Mouse (Mus musculus) lung, embryonic 14.5 days (tissue): Measurements from ENCODE around the gene Ice2. TPM values are rescaled to one million over a fixed set of nuclear protein-coding genes. Genes with fewer than 3 reads are reported as not detected.

ENCODE experiments used
- ATAC-seq: fragments of 200-750 bp; cut with Nextera tagmentation; 2 replicates; pipeline ENCODE4 v1.8.0; 2017; ENCODE audit warnings: mild to moderate bottlenecking, moderate TSS enrichment, moderate library complexity; ENCODE audit not compliant: insufficient read depth
- DNase-seq: peaks from one replicate; pipeline ENCODE4 v3.0.0-alpha.2; 2015
- H3K27ac ChIP-seq: fragments of 300-500 bp; sonication (generic); 2 replicates; pipeline ENCODE4 v1.5.1; 2014; ENCODE audit warnings: low read depth, mild to moderate bottlenecking, moderate library complexity
- H3K27me3 ChIP-seq: fragments of 300-500 bp; sonication (generic); 2 replicates; pipeline ENCODE4 v1.6.1; 2014; ENCODE audit warnings: low read length, control low read depth; ENCODE audit not compliant: insufficient read depth
- H3K36me3 ChIP-seq: fragments of 300-500 bp; sonication (generic); 2 replicates; pipeline ENCODE4 v1.6.1; 2014; ENCODE audit warnings: control low read depth; ENCODE audit not compliant: insufficient read depth
- H3K4me1 ChIP-seq: fragments of 300-500 bp; sonication (generic); 2 replicates; pipeline ENCODE4 v1.6.1; 2014; ENCODE audit warnings: antibody characterized with exemption, control low read depth; ENCODE audit not compliant: insufficient read depth
- H3K4me2 ChIP-seq: fragments of 300-500 bp; sonication (generic); 2 replicates; pipeline ENCODE4 v1.6.1; 2014; ENCODE audit warnings: mild to moderate bottlenecking
- H3K4me3 ChIP-seq: fragments of 300-500 bp; sonication (generic); 2 replicates; pipeline ENCODE4 v1.5.1; 2014; ENCODE audit warnings: low read depth, low read length
- H3K9ac ChIP-seq: fragments of 300-500 bp; sonication (generic); 2 replicates; pipeline ENCODE4 v1.6.1; 2014
- H3K9me3 ChIP-seq: fragments of 300-500 bp; sonication (generic); 2 replicates; pipeline ENCODE4 v1.6.1; 2016; ENCODE audit warnings: low read depth, low read length, control low read depth
- CTCF ChIP-seq: IDR thresholded peaks from 2 replicates; pipeline ENCODE4 v1.5.1; 2016; ENCODE audit warnings: antibody characterized with exemption, low read depth
- whole genome bisulfite sequencing: fragments of 180-500 bp; shearing (Covaris S2); extraction: QIAGEN DNeasy Blood & Tissue Kit; methylation state at CpG from one replicate; pipeline ENCODE4 v1.1.7; 2014; 5-methylcytosine and 5-hydroxymethylcytosine counted together
- polyA plus RNA-seq: library from polyadenylated mRNA; unstranded; fragments of >200 nt; fragmentation: Nextera tagmentation; extraction: Ambion mirVana; gene quantifications from 2 replicates; pipeline ENCODE4 v1.2.1, GENCODE M21; 2014

Ice2 gene
- polyA plus RNA-seq, 1 experiment from 2014 or later: 24.0 TPM

DNA sequence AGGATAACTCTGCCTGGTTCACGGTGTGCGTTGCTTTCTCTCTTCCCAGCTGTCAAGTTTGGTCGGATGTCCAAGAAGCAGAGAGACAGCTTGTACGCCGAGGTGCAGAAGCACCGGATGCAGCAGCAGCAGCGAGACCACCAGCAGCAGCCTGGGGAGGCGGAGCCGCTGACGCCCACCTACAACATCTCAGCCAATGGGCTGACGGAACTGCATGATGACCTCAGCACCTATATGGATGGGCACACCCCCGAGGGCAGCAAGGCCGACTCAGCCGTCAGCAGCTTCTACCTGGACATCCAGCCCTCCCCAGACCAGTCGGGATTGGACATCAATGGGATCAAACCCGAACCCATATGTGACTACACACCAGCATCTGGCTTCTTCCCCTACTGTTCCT, 33.6 kb upstream of the Ice2 start:
- 52% methylated on average over 16 of the region's 16 CpGs for WGBS
- no peak overlapping the region for H3K4me2 ChIP-seq

DNA sequence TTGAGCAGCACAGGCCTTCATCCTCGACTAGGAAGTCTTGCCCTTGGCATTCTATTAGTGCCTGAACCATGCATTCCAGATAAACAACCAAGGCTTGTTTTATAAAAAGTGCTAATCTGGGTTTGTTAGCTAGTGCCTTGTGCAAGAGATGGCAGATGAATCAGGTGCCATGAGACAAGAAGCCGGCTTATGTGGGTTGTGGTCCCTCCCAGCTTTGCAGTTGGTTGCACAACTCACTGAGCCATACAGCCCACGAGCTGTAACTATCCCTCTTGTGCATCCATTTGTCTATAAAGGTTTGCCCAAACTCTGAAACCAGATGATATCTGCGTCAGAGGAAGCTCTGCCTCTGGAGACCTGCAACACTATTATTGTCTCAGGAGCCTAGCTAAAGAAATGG, 30.7 kb upstream of the Ice2 start:
- Histone ChIP-seq H3K4me3 (no peak overlapping the region), H3K27ac (no peak overlapping the region), H3K9ac (no peak overlapping the region), H3K9me3 (no peaks in the 10 kb centered on the region), H3K4me2 (no peak overlapping the region), H3K36me3 (no peaks in the 10 kb centered on the region), H3K27me3 (no peaks in the 10 kb centered on the region), H3K4me1 (no peaks in the 10 kb centered on the region)
- 61% methylated on average over 4 of the region's 4 CpGs for WGBS
- DNase-seq (no peak), ATAC-seq (no peak)
- TF ChIP-seq CTCF: no peak

More for the DNA sequence above, 33.6 kb upstream of the Ice2 start:
- H3K36me3 ChIP-seq: no peaks in the 10 kb centered on the region
- H3K27ac ChIP-seq: no peak overlapping the region
- no peak for TF ChIP-seq CTCF
- H3K9ac ChIP-seq: no peak overlapping the region
- H3K9me3 ChIP-seq: no peaks in the 10 kb centered on the region
- ATAC-seq (no peak), DNase-seq (peak; percentile 14)
- H3K4me1 ChIP-seq: no peaks in the 10 kb centered on the region
- H3K27me3 ChIP-seq: no peaks in the 10 kb centered on the region
- no peak overlapping the region for H3K4me3 ChIP-seq

DNA sequence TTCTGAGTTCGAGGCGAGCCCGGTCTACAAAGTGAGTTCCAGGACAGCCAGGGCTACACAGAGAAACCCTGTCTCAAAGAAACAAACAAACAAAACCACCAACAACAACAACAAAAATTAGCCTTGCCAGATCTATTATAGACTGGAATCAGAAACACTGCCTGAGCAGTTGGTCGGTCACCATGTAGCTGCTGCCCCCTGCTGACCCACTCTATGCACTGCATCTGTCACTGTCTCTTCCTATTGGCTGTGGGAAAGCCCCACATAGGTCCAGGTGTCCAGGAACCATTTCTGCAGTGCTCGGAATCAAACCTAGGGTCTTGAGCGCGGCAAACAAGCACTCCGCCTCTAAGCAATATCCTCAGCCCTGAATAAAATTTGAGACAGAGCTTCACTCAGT, 29.6 kb upstream of the Ice2 start:
- no peaks in the 10 kb centered on the region for H3K9me3 ChIP-seq
- no peak overlapping the region for H3K4me3 ChIP-seq
- H3K27me3 ChIP-seq: no peaks in the 10 kb centered on the region
- no peak overlapping the region for H3K27ac ChIP-seq
- no peak overlapping the region for H3K4me2 ChIP-seq
- no peak for ATAC-seq
- no peaks in the 10 kb centered on the region for H3K36me3 ChIP-seq
- no peak overlapping the region for H3K9ac ChIP-seq
- peak; percentile 87 for TF ChIP-seq CTCF
- DNase-seq: peak; percentile 65
- 72% methylated on average over 8 of the region's 8 CpGs for WGBS
- H3K4me1 ChIP-seq: no peaks in the 10 kb centered on the region

DNA sequence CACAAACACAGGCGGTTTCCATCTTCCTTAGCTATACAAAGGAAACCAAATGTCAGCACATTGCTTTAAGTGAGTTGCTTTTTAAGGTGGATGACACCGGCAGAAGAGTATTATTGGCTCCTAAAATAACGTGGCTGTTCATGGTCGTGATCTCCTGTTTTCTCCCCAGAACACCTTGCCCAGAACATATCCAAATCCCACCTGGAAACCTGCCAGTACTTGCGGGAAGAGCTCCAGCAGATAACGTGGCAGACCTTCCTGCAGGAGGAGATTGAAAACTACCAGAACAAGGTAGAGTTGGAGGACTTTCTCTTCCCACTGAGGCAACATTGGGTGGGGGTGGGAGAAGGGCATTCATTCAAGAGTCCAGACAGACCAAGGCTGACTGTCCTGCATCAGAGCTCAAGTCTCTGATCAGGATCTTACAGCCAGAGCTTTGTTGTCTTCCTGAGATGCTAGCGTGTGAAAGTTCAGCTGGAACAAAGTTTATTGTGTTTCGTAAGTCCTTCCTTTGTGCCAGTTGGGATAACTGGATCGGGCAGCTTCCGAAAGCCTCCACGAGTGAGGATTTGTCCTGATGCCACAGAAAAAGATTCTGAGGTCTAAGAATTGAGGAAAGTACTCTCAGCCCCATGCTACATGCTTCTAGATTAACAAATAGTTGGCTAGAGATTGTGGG, 26.5 kb upstream of the Ice2 start:
- WGBS: 73% methylated on average over 11 of the region's 11 CpGs

DNA sequence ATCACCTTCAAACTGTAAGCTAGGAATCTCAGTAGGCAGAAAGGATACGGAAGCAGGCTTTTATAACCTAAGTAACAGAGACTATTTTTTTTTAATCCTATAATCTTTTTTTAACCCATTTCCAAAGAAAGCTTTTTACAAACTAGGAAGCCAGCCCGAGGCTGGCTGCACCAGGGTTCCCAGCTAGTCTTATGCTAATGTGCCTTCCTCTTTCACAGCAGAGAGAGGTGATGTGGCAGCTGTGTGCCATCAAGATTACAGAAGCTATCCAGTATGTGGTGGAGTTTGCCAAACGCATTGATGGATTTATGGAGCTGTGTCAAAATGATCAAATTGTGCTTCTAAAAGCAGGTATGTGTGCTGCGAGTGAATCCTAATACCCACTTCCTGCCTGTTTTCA, 24.8 kb upstream of the Ice2 start:
- no peaks in the 10 kb centered on the region for H3K27me3 ChIP-seq
- ATAC-seq (no peak), DNase-seq (no peak)
- 0 out of 2 replicates have a peak, but pooled peaks cover 3% of the 10 kb centered on the region for H3K36me3 ChIP-seq
- no peak overlapping the region for H3K9ac ChIP-seq
- no peak overlapping the region for H3K4me2 ChIP-seq
- TF ChIP-seq CTCF: no peak
- H3K27ac ChIP-seq: no peak overlapping the region
- WGBS: 50% methylated on average over 4 of the region's 4 CpGs
- no peaks in the 10 kb centered on the region for H3K4me1 ChIP-seq
- H3K9me3 ChIP-seq: no peaks in the 10 kb centered on the region
- no peak overlapping the region for H3K4me3 ChIP-seq

More for the DNA sequence above, 26.5 kb upstream of the Ice2 start:
- H3K27me3 ChIP-seq: no peaks in the 10 kb centered on the region
- no peak overlapping the region for H3K4me3 ChIP-seq
- H3K4me1 ChIP-seq: no peaks in the 10 kb centered on the region
- no peak for DNase-seq
- no peak for ATAC-seq
- H3K36me3 ChIP-seq: no peaks in the 10 kb centered on the region
- no peak overlapping the region for H3K4me2 ChIP-seq
- H3K9ac ChIP-seq: no peak overlapping the region
- H3K9me3 ChIP-seq: no peaks in the 10 kb centered on the region
- H3K27ac ChIP-seq: no peak overlapping the region
- TF ChIP-seq CTCF: no peak

DNA sequence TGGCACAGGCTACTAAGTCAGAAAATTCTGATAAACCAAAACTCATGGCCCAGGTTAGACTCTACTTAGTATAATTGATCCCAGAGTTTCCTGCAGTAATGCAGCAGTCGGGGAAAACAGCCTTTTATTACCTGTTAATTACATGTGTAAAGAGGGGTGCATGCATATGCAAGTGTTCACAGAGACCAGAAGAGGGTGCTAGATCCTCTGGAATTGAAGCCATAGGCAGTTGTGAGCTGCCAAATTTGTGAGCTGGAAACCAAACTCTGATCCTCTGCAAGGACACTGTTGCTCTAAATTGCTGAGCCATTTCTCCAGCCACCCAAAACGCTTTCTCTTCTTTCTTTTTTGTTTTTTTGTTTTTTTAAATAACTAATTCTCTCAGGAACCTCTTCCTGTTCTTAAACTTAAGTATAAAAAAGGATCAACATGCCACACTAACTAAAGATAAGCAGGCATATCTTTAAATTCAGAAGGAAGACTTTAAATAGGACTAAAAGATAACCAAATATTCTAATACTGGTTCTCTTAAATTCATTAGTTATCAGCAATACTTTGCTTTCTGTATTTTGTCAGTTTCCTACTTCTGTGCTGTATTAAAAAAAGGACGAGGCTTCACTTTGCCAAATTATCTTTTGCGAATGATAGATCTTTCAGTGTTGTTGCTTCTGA, 20.6 kb upstream of the Ice2 start:
- H3K9me3 ChIP-seq: no peaks in the 10 kb centered on the region
- H3K4me3 ChIP-seq: no peak overlapping the region
- TF ChIP-seq CTCF: peak; percentile 23; the same call in 1 of the 2 replicates
- no peak overlapping the region for H3K9ac ChIP-seq
- WGBS: 82% methylated on average over 4 of the region's 4 CpGs
- 0 out of 2 replicates have a peak, but pooled peaks cover 3% of the 10 kb centered on the region for H3K36me3 ChIP-seq
- peak; percentile 21 for DNase-seq
- H3K27me3 ChIP-seq: no peaks in the 10 kb centered on the region
- H3K4me1 ChIP-seq: no peaks in the 10 kb centered on the region
- H3K4me2 ChIP-seq: no peak overlapping the region
- no peak overlapping the region for H3K27ac ChIP-seq
- ATAC-seq: no peak

DNA sequence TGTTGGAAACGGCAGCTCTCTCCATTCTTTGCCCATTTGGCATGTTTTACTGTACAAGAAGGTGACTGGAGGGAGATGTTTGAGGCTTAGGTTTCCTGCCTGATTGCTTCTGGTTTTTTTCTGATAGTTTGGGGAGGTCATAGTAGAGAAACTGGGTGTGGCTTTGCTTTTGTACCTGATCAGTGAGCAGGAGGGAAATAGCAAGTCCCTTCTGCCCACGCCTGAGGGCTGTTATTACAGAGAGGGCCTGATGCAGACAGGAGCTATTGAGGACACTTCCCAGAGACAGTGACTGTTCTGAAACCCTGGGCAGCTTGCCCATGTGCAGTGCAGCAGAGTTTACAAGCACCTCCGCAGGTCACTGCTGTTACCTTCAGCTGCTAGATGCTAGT, 20.1 kb upstream of the Ice2 start:
- Histone ChIP-seq H3K9ac (no peak overlapping the region), H3K36me3 (0 out of 2 replicates have a peak, but pooled peaks cover 3% of the 10 kb centered on the region), H3K4me1 (no peaks in the 10 kb centered on the region), H3K27me3 (no peaks in the 10 kb centered on the region), H3K9me3 (no peaks in the 10 kb centered on the region), H3K4me2 (no peak overlapping the region), H3K4me3 (no peak overlapping the region), H3K27ac (no peak overlapping the region)
- TF ChIP-seq CTCF: no peak
- DNase-seq (no peak), ATAC-seq (no peak)
- 79% methylated on average over 3 of the region's 3 CpGs for WGBS
